Comparison of ENCODE assay signal across 21 mouse cellular contexts in genomic region chr13:24398488-24398887, GRCm38 (mm10).
"Had no signal": no experiment of that assay in that cellular context is flagged by ENCODE, and none has a peak within 500 bp of the region (broad histone marks: within the 10 kb centered on the region; RNA-seq: fewer than 3 reads in every experiment).

No protein-coding gene starts in this region.

- H3K27ac ChIP-seq: intestine, embryonic 15.5 days; layer of hippocampus, adult 2 months; limb, embryonic 10.5 days; limb, embryonic 13.5 days; liver, embryonic 15.5 days; macrophage; midbrain, embryonic 12.5 days; midbrain, embryonic 15.5 days; neural tube, embryonic 12.5 days; neural tube, embryonic 15.5 days; stomach, postnatal 0 days had no signal

- H3K4me3 ChIP-seq: intestine, embryonic 15.5 days; layer of hippocampus, adult 2 months; limb, embryonic 10.5 days; limb, embryonic 13.5 days; liver, embryonic 15.5 days; midbrain, embryonic 12.5 days; midbrain, embryonic 15.5 days; neural tube, embryonic 12.5 days; neural tube, embryonic 15.5 days had no signal

- DNase-seq: kidney, adult 18-20 months; kidney, adult 9 months; kidney, postnatal 14 days; kidney, postnatal 4 days; layer of hippocampus, adult 9-11 months; lung, embryonic 14.5 days; retina, postnatal 1 day; right cerebral cortex, postnatal 25 days; thymus, postnatal 36 days had no signal

- H3K4me2 ChIP-seq: intestine, embryonic 15.5 days; limb, embryonic 13.5 days; liver, embryonic 15.5 days; lung, embryonic 14.5 days; midbrain, embryonic 12.5 days; midbrain, embryonic 15.5 days; neural tube, embryonic 12.5 days; neural tube, embryonic 15.5 days had no signal

- H3K4me1 ChIP-seq: intestine, embryonic 15.5 days; midbrain, embryonic 12.5 days; midbrain, embryonic 15.5 days; neural tube, embryonic 12.5 days had no signal

- H3K36me3 ChIP-seq: intestine, embryonic 15.5 days; limb, embryonic 10.5 days; limb, embryonic 13.5 days; liver, embryonic 15.5 days; midbrain, embryonic 12.5 days; midbrain, embryonic 15.5 days; neural tube, embryonic 12.5 days; neural tube, embryonic 15.5 days had no signal

- ATAC-seq: intestine, embryonic 15.5 days; lung, postnatal 0 days; midbrain, embryonic 15.5 days had no signal

- H3K9ac ChIP-seq: intestine, embryonic 15.5 days; limb, embryonic 13.5 days; liver, embryonic 15.5 days; lung, embryonic 14.5 days; midbrain, embryonic 12.5 days; midbrain, embryonic 15.5 days; neural tube, embryonic 12.5 days; neural tube, embryonic 15.5 days had no signal

- H3K27me3 ChIP-seq: intestine, embryonic 15.5 days; limb, embryonic 13.5 days; liver, embryonic 15.5 days; midbrain, embryonic 12.5 days; midbrain, embryonic 15.5 days; neural tube, embryonic 12.5 days; neural tube, embryonic 15.5 days had no signal

- H3K9me3 ChIP-seq: intestine, embryonic 15.5 days; limb, embryonic 10.5 days; limb, embryonic 13.5 days; liver, embryonic 15.5 days; midbrain, embryonic 12.5 days; midbrain, embryonic 15.5 days; neural tube, embryonic 12.5 days; neural tube, embryonic 15.5 days had no signal
